Mouse (Mus musculus) olfactory bulb, adult 2 months (tissue): Measurements from ENCODE around the gene Nfe2l3. TPM values are rescaled to one million over a fixed set of nuclear protein-coding genes. Genes with fewer than 3 reads are reported as not detected.
A peak's percentile ranks its signal among the peaks of the same experiment; 100 is the strongest.
"Not testable (repeated sequence)": the region's sequence is repeated elsewhere in the genome, so short reads cannot be mapped to it uniquely, and the experiment has no call there.

Experiments
- H3K27ac ChIP-seq: fragments of 200-500 bp; 2 replicates; pipeline ENCODE4 v1.5.1; 2012; ENCODE audit warnings: low read depth, low read length; ENCODE audit not compliant: insufficient read depth
- H3K4me1 ChIP-seq: fragments of 200-500 bp; 2 replicates; pipeline ENCODE4 v1.6.1; 2012; ENCODE audit warnings: low read length; ENCODE audit not compliant: control insufficient read depth, insufficient read depth
- H3K4me3 ChIP-seq: fragments of 200-500 bp; 2 replicates; pipeline ENCODE4 v1.5.1; 2012; ENCODE audit warnings: mild to moderate bottlenecking, low read depth, low read length, moderate library complexity; ENCODE audit not compliant: insufficient read depth
- CTCF ChIP-seq: fragments of 200-500 bp; IDR thresholded peaks from 2 replicates; pipeline ENCODE4 v1.5.1; 2012; ENCODE audit warnings: low read depth, mild to moderate bottlenecking, low read length, moderate library complexity; ENCODE audit not compliant: insufficient read depth
- POLR2A ChIP-seq: fragments of 200-500 bp; IDR thresholded peaks from 2 replicates; pipeline ENCODE4 v1.6.1; 2012; ENCODE audit warnings: mild to moderate bottlenecking, low read depth, low read length, moderate library complexity; ENCODE audit not compliant: insufficient read depth
- WGBS: fragments of 180-500 bp; shearing (Covaris S2); methylation state at CpG from one replicate; pipeline ENCODE4 v1.1.7; 2018; 5-methylcytosine and 5-hydroxymethylcytosine counted together
- polyA plus RNA-seq: library from polyadenylated mRNA; stranded (reverse); fragments of >200 nt; gene quantifications from 2 replicates; pipeline ENCODE4 v1.2.4, GENCODE M21; 2012; ENCODE audit warnings: low replicate concordance; ENCODE audit not compliant: missing spikeins, insufficient read depth, insufficient read length

The Nfe2l3 gene
- not detected in 2 replicates for polyA plus RNA-seq

GRCm38 (mm10) chr6:51432535-51433397, at the start of gene Nfe2l3:
Gene Nfe2l3, plus strand, starts transcription at chr6:51432670.
- WGBS = 2% methylated on average over 74 of the region's 74 CpGs
- no peak within 1 kb of the TSS for H3K27ac ChIP-seq

GRCm38 (mm10) chr6:51383769-51384755, 48.4 kb upstream of the Nfe2l3 start:
- Histone ChIP-seq H3K4me1 (peaks cover 3% of the 10 kb centered on the region; the same call in 1 of the 2 replicates), H3K27ac (no peak overlapping the region), H3K4me3 (no peak overlapping the region)
- TF ChIP-seq POLR2A (no peak), CTCF (peak; percentile 29; the same call in 1 of the 2 replicates)
- WGBS = 14% methylated on average over 26 of the region's 26 CpGs

More at GRCm38 (mm10) chr6:51432535-51433397, at the start of gene Nfe2l3:
- H3K4me3 ChIP-seq = peak within 1 kb of the TSS; percentile 51
- TF ChIP-seq POLR2A (no peak), CTCF (no peak)
- peaks cover 17% of the 10 kb centered on the region for H3K4me1 ChIP-seq

GRCm38 (mm10) chr6:51390505-51390904, 42.0 kb upstream of the Nfe2l3 start:
- TF ChIP-seq CTCF (no peak), POLR2A (no peak)
- 82% methylated on average over 11 of the region's 11 CpGs for WGBS
- H3K27ac ChIP-seq = no peak overlapping the region

GRCm38 (mm10) chr6:51391816-51392490, 40.5 kb upstream of the Nfe2l3 start:
- 82% methylated on average over 13 of the region's 13 CpGs for WGBS
- H3K27ac ChIP-seq = no peak overlapping the region
- no peak for TF ChIP-seq CTCF
- no peak for TF ChIP-seq POLR2A
- no peak overlapping the region for H3K4me3 ChIP-seq
- no peaks in the 10 kb centered on the region for H3K4me1 ChIP-seq

More at GRCm38 (mm10) chr6:51390505-51390904, 42.0 kb upstream of the Nfe2l3 start:
- Histone ChIP-seq H3K4me3 (no peak overlapping the region), H3K4me1 (no peaks in the 10 kb centered on the region)

GRCm38 (mm10) chr6:51393341-51394128, 38.9 kb upstream of the Nfe2l3 start:
- H3K4me1 ChIP-seq = no peaks in the 10 kb centered on the region
- TF ChIP-seq CTCF = no peak
- no peak for TF ChIP-seq POLR2A
- H3K27ac ChIP-seq = no peak overlapping the region
- no peak overlapping the region for H3K4me3 ChIP-seq
- WGBS = 72% methylated on average over 6 of the region's 6 CpGs

GRCm38 (mm10) chr6:51394367-51394766, 38.1 kb upstream of the Nfe2l3 start:
- WGBS = 81% methylated on average over 8 of the region's 8 CpGs
- not testable (repeated sequence) for H3K27ac ChIP-seq

GRCm38 (mm10) chr6:51394963-51395362, 37.5 kb upstream of the Nfe2l3 start:
- not testable (repeated sequence) for H3K27ac ChIP-seq, H3K4me1 ChIP-seq, H3K4me3 ChIP-seq
- 93% methylated on average over 3 of the region's 3 CpGs for WGBS

More at GRCm38 (mm10) chr6:51394367-51394766, 38.1 kb upstream of the Nfe2l3 start:
- H3K4me1 ChIP-seq, H3K4me3 ChIP-seq: not testable (repeated sequence)

GRCm38 (mm10) chr6:51395486-51395885, 37.0 kb upstream of the Nfe2l3 start:
- Histone ChIP-seq H3K4me1 (no peaks in the 10 kb centered on the region), H3K27ac (no peak overlapping the region), H3K4me3 (no peak overlapping the region)
- TF ChIP-seq CTCF (no peak), POLR2A (no peak)
- 77% methylated on average over 9 of the region's 9 CpGs for WGBS
